Mouse (Mus musculus) cortical plate, adult 2 months (tissue): Measurements from ENCODE around the gene Nmd3. TPM values are rescaled to one million over a fixed set of nuclear protein-coding genes. Genes with fewer than 3 reads are reported as not detected.

ENCODE experiments used
- H3K27ac ChIP-seq: fragments of 200-500 bp; 2 replicates; pipeline ENCODE4 v1.5.1; 2012; ENCODE audit warnings: low read length, control low read depth, inconsistent platforms; ENCODE audit not compliant: insufficient read depth
- H3K4me1 ChIP-seq: fragments of 200-500 bp; 2 replicates; pipeline ENCODE4 v1.6.1; 2011; ENCODE audit warnings: low read length; ENCODE audit not compliant: control insufficient read depth, insufficient read depth
- H3K4me3 ChIP-seq: fragments of 200-500 bp; 2 replicates; pipeline ENCODE4 v1.5.1; 2011; ENCODE audit warnings: mild to moderate bottlenecking, low read length, control low read depth; ENCODE audit not compliant: insufficient read depth
- CTCF ChIP-seq: fragments of 200-500 bp; IDR thresholded peaks from 2 replicates; pipeline ENCODE4 v1.5.1; 2011; ENCODE audit warnings: mild to moderate bottlenecking, control low read depth, low read length; ENCODE audit not compliant: insufficient read depth; ENCODE audit errors: extremely low read depth
- POLR2A ChIP-seq: fragments of 200-500 bp; IDR thresholded peaks from 2 replicates; pipeline ENCODE4 v1.6.1; 2011; ENCODE audit warnings: mild to moderate bottlenecking, low read length, control low read depth; ENCODE audit not compliant: insufficient read depth; ENCODE audit errors: extremely low read depth
- polyA plus RNA-seq: library from polyadenylated mRNA; depleted of rRNA; stranded (reverse); fragments of >200 nt; gene quantifications from 2 replicates; pipeline ENCODE4 v1.2.3, GENCODE M21; 2012

The Nmd3 gene
- polyA plus RNA-seq, 1 experiment = 25.0 TPM

DNA sequence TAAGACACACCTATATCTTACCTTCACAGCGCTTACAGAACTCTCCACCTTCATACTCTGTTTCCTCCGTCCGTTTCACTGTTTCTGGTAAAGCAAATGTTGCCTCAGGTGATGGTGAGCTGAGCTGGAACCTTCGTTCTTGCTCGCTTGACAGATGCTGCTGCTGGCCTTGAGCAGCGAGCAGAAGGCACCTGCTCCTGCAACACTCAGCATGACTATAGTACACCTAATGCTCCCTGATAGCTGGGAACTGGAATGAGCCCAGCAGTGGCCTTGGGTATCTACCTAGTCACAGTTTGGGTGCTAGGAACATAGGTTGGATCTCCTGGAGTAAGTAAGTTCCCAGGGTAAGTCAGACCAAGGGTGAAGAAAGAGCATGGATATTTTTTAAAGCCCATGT is 38.3 kb downstream of the Nmd3 start:
- Histone ChIP-seq H3K4me3 (no peak overlapping the region), H3K4me1 (no peaks in the 10 kb centered on the region; the same call in 1 of the 2 replicates), H3K27ac (no peak overlapping the region)
- no peak for TF ChIP-seq CTCF
- TF ChIP-seq POLR2A = no peak

DNA sequence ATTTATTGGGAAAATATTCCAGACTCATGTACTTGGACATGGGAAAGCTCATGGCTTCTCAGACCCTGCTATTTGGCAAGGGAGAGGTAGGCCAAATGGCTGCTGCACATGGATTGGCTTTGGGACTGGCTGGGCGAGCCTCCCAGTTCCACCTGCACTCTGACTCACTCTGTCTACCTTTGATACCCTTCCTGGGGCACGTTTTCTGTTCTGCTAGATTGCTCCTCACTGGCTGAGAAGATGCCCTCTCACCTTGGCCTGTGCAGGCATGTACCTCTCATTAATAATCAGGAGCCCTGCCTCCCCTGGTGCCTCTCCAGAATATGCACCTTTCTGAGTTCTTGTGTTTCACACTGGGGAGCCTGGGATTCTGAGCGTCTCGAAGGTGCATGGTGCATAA is 39.4 kb downstream of the Nmd3 start:
- H3K27ac ChIP-seq = no peak overlapping the region

DNA sequence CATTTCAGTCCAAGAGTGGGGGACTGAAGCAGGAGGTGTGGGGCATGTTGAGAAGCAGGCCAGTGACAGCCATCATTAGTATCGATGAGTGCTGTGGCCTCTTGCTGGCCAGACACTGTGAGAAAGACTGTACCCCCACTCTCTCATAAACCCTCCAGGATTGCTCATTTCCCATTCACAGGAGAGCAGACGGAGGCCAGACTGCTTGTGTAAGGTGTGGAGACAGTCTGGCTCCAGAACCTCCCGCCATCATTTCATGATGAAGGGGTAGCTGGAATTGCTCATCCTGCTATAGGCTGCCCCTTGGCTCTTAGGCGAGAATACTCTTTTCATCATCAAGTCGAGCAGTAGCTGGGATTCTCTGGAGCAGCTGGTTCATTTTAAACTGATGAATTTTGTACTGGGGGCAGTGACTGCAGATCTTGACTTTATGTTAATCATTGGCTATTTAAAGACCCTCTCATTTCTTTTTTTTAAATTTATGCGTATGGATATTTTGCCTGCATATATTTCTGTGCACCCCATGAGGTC is 41.1 kb downstream of the Nmd3 start:
- Histone ChIP-seq H3K4me3 (no peak overlapping the region), H3K4me1 (no peaks in the 10 kb centered on the region; the same call in 1 of the 2 replicates), H3K27ac (no peak overlapping the region)
- no peak for TF ChIP-seq POLR2A
- TF ChIP-seq CTCF = no peak

More for the DNA sequence above, 39.4 kb downstream of the Nmd3 start:
- Histone ChIP-seq H3K4me1 (no peaks in the 10 kb centered on the region; the same call in 1 of the 2 replicates), H3K4me3 (no peak overlapping the region)
- TF ChIP-seq POLR2A (no peak), CTCF (no peak)

DNA sequence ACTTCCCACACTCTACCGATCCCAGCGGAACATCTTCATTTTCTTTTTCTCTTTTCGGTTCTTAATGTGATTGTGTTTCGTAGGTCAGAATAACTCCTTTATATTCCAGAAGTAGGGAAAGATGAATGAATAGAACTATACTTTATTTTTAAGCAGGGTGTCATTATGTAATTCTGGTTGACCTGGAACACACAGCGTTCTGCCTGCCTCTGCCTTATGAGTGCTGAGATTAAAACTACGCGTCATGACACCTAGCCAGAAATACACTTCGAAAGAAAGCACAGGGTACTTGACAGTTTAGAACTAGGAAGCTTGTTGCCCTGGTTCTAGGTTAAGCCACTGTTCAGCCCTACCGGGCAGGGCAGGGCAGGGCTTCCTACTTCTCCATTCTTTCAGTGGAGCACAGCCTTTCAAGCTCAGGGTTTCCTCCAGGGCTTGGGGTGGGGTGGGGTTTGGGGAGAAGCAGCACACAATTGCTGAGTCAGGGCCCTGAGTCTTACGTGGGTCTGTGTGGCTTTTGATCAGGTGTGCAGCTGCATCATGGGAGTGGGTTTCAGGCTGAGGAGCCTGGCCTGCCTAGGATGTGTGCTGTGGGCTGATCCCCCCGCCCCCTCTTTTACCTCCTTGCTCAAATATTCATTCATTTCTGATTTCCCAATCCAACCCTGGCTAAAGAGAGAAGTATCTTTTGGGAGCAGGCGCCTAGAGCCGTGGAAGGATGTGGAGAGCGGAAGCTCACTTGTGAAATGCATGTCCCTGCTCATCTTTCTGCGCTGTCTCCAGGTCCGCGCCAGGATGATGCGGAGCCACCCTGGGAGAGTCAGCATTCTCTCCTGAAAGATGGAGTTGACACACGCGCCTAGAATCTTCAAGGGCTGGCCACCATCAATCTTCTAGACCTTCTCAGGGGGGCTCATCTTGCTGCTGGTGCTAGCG is 42.1 kb downstream of the Nmd3 start:
- Histone ChIP-seq H3K4me3 (no peak overlapping the region), H3K27ac (no peak overlapping the region), H3K4me1 (no peaks in the 10 kb centered on the region; the same call in 1 of the 2 replicates)
- TF ChIP-seq CTCF = no peak
- TF ChIP-seq POLR2A = no peak

DNA sequence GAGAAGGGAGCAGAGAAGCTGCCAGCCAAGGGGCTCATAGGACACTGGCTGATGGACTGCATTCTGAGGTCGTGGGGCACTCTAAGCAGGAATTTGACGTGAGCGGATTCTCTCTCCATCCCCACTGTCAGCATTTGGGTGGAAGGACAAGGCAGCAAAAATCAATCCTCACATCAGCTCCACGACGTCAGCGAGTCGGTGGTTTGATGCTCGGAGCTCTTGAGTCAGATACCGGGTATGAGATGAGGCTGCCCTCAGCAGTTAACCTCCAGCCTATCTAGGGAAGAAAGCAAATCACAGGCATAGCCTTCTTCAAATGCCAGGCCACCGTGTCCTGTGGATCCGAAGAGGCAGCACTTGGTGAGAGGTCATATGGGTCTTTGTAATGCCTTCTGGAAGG is 43.4 kb downstream of the Nmd3 start:
- TF ChIP-seq POLR2A (no peak), CTCF (no peak)
- Histone ChIP-seq H3K4me1 (no peaks in the 10 kb centered on the region; the same call in 1 of the 2 replicates), H3K27ac (no peak overlapping the region), H3K4me3 (no peak overlapping the region)

DNA sequence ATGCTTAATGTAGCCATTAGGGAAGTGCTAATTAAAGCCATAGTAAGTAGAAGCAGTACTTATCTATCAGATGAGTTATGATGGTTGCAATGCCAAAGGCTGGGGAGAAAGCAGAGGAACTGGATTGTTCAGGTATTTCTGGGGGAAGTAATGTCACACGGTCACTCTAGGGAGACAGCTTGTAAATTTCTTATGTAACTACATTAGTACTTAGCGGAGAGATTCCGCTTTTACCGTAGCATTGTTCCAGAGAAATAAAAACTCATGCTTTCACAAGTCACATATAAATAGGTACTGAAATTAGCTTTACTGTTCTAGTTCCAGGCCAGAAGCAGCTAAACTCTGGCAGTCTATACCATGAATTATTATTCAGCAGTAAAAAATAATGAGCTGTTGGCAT is 47.4 kb downstream of the Nmd3 start:
- TF ChIP-seq POLR2A = no peak
- TF ChIP-seq CTCF = no peak
- H3K4me1 ChIP-seq = no peaks in the 10 kb centered on the region
- no peak overlapping the region for H3K4me3 ChIP-seq
- no peak overlapping the region for H3K27ac ChIP-seq

DNA sequence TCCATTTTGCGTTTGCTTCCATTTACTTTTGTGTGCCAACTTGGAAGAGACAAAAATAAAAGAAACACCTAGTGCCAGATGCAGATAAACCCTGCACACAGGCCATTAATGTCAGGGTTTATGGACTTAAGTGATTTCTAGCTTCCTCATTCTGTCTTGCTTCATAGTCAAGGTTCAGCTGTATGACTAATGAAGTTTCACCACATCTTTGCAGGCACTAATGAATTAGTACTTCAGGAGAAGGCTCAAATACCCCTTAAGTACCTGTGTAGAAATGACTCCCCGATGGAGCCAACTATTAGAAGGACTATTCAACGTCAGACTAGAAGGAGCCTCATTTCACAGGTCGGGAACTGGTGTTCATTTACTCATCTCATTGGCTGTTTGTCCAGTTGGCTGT is 51.6 kb downstream of the Nmd3 start:
- Histone ChIP-seq H3K4me3 (no peak overlapping the region), H3K27ac (no peak overlapping the region), H3K4me1 (no peaks in the 10 kb centered on the region)
- TF ChIP-seq CTCF (no peak), POLR2A (no peak)

DNA sequence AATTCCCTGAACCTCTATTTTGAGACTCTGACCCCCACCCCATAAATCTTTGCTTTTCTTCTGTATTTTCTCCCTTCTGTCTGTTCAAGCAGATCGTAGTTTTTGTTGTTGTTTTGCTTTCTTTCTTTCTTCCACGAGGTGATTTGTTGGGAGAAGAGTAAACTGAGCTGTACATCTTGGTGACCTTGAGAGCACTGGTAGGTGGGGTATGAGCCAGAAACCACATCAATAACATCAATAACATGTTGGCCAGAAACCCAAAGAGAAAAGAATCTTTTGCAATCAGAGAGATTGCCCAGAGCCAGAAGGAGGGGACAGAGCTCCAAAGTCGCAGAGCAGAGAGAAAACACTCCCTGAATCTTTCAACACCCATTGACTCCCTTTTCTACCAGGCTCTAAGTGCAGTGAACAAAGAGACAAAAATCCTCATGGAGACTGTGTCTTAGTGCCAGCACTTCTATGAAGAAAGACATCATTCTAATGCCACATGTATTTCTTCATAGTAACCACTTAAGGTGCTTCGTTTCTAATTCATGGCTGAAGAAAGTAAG is 57.5 kb downstream of the Nmd3 start:
- Histone ChIP-seq H3K27ac (no peak overlapping the region), H3K4me1 (no peaks in the 10 kb centered on the region)
- TF ChIP-seq POLR2A = no peak
- TF ChIP-seq CTCF = no peak

DNA sequence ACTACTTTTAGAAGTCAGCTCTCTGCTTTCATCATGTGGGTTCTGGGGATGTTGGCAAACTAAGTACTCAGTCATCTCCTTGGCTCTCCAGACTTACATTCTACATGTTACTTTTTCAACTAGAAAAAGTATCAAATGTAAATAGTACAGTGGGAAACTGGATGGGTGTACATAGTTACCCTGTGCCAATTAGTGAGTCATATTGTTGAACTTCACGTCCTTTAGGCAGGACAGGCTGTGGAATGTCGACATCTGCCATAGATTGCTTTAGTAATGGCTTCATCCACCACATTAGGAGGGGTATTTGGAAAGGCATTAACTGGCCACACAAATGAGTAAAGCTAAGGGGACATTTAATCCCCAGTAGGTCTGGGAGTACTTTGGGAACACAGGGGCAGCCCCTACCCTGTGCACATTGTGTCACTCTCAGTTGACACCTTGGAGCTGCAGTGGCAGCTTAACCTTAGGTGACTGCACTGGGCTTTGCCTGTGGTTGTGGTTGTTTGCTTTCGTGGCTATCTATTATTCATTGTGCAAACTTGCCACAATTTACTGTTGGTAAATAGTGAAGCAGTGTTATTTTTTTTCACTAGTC is 71.1 kb downstream of the Nmd3 start:
- Histone ChIP-seq H3K4me3 (no peak overlapping the region), H3K4me1 (no peaks in the 10 kb centered on the region), H3K27ac (no peak overlapping the region)
- TF ChIP-seq POLR2A = no peak

More for the DNA sequence above, 57.5 kb downstream of the Nmd3 start:
- H3K4me3 ChIP-seq = no peak overlapping the region

DNA sequence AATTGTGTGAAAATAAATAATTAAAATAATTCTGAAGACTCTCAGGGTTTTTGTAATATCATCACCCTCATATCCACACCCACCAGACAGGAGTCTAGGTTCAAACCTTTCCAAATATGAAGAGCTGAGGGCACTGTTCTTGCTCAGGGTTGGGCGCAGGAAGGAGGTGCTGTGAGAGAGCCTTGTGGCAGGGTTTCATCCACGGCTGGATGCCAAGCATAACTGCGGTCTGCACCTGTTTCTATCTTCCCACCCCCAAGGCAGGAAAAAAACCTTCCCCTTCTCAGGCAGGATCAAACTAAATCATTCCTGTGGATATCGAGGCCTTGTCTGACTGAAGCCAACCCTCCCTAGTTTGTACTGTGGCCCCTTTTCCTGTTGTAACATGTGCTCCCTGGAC is 75.7 kb downstream of the Nmd3 start:
- no peak overlapping the region for H3K27ac ChIP-seq

More for the DNA sequence above, 75.7 kb downstream of the Nmd3 start:
- Histone ChIP-seq H3K4me1 (no peaks in the 10 kb centered on the region), H3K4me3 (no peak overlapping the region)
- no peak for TF ChIP-seq CTCF
- no peak for TF ChIP-seq POLR2A
